Mouse (Mus musculus): ENCODE data around the gene Nol6.
"Not testable (repeated sequence)": the region's sequence is repeated elsewhere in the genome, so short reads cannot be mapped to it uniquely, and the experiment has no call there.

The Nol6 gene

DNA sequence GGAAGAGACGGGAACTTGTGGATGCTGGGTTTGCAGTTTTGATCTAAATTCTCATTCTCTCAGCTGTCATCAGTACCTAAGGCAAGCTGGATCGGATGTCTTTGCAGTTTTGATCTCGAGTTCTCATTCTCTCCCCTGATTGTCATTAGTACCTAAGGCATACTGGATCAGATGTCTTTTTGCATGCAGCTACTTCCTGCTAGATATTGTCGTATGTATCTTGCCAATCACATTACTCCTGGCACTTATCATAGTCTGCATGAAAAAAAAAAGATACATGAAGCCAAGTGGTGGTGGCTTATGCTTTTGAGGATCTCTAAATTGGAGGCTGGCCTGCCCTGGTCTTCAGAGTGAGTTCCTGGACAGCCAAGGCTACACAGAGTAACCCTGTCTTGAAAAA, 39.4 kb downstream of the Nol6 start:
- no peak for DNase-seq (ENCODE audit: low spot score in 2 of 2)

DNA sequence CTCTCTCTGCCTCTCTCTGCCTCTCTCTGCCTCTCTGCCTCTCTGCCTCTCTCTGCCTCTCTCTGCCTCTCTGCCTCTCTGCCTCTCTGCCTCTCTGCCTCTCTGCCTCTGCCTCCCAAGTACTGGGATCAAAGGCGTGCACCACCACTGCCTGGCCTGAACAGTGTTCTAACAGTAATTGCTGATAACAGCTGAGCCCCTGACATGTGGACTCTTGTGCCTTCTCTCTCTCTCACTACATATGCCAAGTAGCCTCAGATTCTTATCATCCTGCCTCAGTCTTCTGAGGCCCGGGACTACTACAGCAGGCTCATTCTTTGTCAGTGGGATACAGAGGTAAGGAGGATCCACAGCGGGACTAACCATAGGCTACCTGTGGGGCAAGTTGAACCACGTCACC, 41.5 kb downstream of the Nol6 start:
- not testable (repeated sequence) for DNase-seq (ENCODE audit: low spot score in 2 of 2)

DNA sequence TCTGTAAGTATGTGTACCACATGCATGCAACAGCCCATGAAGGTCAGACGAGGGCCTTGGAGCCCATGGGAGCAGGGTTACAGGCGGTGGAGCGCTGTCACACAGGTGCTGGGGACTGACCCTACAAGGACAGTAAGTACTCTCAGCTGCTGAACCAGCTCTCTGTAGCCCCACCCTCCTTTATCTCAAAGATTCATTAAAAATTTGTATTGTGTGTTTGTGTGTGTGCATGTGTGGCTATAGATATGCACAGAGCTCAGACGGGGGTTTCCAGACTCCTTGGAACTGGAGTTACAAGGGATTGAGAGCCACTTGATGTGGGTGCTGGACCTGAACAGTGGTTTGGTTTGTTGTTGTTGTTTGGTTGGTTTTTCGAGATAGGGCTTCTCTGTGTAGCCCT, 42.5 kb downstream of the Nol6 start:
- no peak for DNase-seq (ENCODE audit: low spot score in 2 of 2)

DNA sequence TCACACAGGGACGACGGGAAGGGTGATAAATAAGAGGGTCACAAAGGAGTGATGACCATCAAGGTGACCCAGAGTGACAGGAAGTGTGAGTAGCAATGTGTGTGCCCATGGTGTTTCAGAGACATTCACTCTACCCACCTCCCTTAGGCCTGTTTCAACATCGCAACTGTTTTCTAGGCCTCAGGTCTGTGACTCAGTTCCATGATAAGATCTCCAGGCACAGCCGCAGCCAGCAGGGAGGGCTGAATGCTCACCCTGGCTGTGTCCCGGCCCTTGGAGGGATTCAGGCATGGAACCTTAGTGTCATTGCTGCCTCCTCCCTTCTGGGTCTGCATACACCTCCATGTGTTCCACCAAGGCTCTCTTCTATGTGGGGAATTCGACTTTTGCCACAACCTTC, 45.5 kb downstream of the Nol6 start:
- DNase-seq (ENCODE audit: low spot score in 2 of 2), result no peak

DNA sequence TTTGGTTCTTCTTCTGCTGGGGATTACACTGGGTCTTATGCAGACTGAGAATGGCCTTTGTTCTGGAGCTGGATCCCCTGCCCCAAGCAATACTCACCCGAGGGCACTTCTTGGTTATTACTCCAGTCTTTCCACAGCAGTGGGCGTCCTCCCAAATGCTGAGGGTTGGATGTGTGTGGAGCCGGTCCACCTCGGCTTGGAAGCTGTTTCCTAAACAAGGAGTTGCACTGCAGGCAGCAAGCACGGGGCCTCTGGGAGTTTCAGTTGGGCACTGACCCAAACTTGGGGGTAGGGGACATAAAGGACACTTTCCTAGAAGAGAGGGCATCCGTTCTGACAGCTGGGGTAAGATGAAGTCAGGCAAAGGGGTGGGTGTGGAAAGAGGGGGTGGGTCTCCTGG, 49.8 kb downstream of the Nol6 start:
- DNase-seq (ENCODE audit: low spot score in 2 of 2), result no peak

DNA sequence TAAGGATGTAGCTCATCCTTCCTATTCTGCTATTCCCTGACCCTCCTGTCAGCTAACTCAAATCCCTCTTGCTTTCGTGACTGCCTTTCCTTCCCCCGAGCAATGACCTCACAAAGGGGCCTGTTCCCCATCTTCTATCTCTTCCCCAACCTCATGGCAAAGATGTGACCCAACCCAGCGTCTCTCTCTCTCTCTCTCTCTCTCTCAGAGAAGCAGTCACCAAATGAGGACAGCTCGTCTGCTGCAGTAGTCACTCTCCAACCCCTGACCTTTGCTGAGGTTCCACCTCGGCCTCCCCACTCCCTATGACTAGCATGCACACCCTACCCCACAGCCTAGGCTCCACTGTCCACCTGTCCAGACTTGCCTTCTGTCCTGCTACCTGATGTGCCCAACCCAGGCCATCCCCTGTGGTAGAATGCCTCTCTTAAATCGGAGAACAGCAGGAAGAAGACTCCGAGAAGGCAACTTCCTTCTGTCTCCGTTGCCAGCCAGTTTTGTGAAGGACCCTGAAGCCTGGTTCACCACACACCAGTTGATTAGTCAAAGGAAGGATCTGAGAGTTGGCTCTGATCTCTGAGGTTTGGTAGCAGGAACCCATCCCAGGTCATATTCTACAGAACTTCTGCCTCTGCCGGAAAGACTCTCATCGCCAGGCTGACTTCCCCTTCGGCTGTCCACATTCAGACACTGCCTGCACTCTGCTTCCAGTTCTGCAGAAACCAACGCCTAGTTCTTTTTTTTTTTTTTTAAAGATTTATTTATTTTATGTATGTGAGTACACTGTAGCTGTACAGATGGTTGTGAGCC, 51.0 kb downstream of the Nol6 start:
- DNase-seq (ENCODE audit: low spot score in 2 of 2), result peak in 1 of 2 experiments; percentile 27

DNA sequence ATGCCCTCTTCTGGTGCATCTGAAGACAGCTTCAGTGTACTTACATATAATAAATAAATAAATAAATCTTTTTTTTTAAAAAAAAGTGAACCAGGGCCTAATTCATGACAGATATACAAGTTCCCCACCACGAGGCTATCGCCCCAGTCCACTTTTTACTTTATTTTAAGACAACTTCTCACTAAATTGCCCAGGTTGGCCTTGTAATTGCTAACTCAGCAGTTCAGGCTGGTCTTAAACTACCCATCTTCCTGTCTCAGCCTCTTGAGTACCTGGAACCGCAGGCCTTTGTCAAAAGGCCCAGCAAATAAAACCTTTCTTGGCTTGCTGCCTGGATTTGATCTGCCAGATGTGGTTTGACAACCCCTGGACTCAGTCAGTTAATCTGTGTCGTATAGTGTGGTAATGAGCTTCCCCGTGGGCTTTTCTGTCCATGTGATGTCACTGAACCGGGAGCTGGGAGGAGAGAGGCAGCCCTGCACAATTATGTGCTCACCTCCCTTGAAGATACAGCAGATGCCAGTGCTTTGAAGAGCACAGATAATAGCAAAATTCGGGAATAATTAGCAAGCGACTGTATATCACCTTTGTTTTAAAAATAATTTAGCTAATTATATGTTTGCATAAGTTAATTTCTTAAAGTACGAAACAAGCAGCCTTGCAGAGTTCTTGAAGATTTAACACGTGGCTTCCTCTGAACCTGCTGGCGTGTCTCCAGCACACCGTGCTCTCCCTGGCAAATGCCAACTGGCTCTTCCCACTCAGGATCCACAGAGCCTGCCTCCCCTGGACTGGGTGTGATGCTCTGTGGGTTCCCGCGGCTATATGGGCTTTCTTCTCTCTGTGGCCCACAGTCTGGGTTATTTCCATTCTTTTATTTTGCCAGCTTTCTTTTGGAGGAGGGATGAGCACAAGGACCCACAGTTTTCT, 52.5 kb downstream of the Nol6 start:
- no peak for DNase-seq (ENCODE audit: low spot score in 2 of 2)

DNA sequence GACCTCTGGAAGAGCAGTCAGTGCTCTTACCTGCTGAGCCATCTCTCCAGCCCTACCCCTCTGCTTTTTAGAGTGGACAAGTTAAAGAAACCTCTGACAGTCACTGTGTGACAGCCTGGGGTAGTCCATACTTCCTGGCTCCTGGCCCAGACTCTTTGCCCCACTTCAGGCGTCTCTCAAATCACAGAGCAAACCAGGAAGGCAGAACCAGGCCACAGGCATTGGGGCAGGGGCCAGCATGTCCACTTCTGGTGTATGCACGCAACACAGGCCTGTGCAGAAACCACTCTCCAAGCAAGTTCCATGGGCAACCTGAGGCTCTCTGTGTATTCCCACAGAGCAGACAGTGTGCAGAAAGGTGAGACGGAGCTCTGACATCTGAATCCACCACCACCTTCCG, 59.1 kb downstream of the Nol6 start:
- no peak for DNase-seq (ENCODE audit: low spot score in 2 of 2)

Measured in heart, adult 9 months (tissue).